Mouse (Mus musculus): ENCODE measurements around the gene Mrpl57. TPM values are rescaled to one million over a fixed set of nuclear protein-coding genes. Genes with fewer than 3 reads are reported as not detected.

The Mrpl57 gene
- polyA plus RNA-seq (2014; fragmentation: Illumina TruSeq; extraction: RNeasy Lipid Tissue Mini Kit (QIAGEN cat#74804); ENCODE audit: insufficient read depth, low read depth, low replicate concordance), result 63.0 TPM

GRCm38 (mm10) chr14:57825788-57826751, at the start of gene Mrpl57, which contains the start of gene Ska3:
Gene Mrpl57, plus strand, starts transcription at chr14:57826234.
Gene Ska3, minus strand, starts transcription at chr14:57826185.

GRCm38 (mm10) chr14:57797991-57798931, 27.8 kb upstream of the Mrpl57 start, which contains the start of gene Sap18:
Gene Sap18, plus strand, starts transcription at chr14:57798180.

Other genes starting within 250 kb of the Mrpl57 start
- gene Xpo4, start 160.8 kb upstream of the Mrpl57 start, polyA plus RNA-seq (2014; fragmentation: Illumina TruSeq; extraction: RNeasy Lipid Tissue Mini Kit (QIAGEN cat#74804); ENCODE audit: insufficient read depth, low read depth, low replicate concordance), result 3.7 TPM
- not detected for gene Gm49361, start 80.1 kb upstream of the Mrpl57 start, polyA plus RNA-seq (2014; fragmentation: Illumina TruSeq; extraction: RNeasy Lipid Tissue Mini Kit (QIAGEN cat#74804); ENCODE audit: insufficient read depth, low read depth, low replicate concordance)
- 24.3 TPM for gene Lats2, start 67.8 kb upstream of the Mrpl57 start, polyA plus RNA-seq (2014; fragmentation: Illumina TruSeq; extraction: RNeasy Lipid Tissue Mini Kit (QIAGEN cat#74804); ENCODE audit: insufficient read depth, low read depth, low replicate concordance)
- gene Sap18, start 28.1 kb upstream of the Mrpl57 start, polyA plus RNA-seq (2014; fragmentation: Illumina TruSeq; extraction: RNeasy Lipid Tissue Mini Kit (QIAGEN cat#74804); ENCODE audit: insufficient read depth, low read depth, low replicate concordance), result 130 TPM
- 0.20 TPM for gene Ska3, start within 50 bp of the Mrpl57 start, polyA plus RNA-seq (2014; fragmentation: Illumina TruSeq; extraction: RNeasy Lipid Tissue Mini Kit (QIAGEN cat#74804); ENCODE audit: insufficient read depth, low read depth, low replicate concordance)
- 21.2 TPM for gene Zdhhc20, start 64.0 kb downstream of the Mrpl57 start, polyA plus RNA-seq (2014; fragmentation: Illumina TruSeq; extraction: RNeasy Lipid Tissue Mini Kit (QIAGEN cat#74804); ENCODE audit: insufficient read depth, low read depth, low replicate concordance)
- 31.5 TPM for gene Micu2, start 173.0 kb downstream of the Mrpl57 start, polyA plus RNA-seq (2014; fragmentation: Illumina TruSeq; extraction: RNeasy Lipid Tissue Mini Kit (QIAGEN cat#74804); ENCODE audit: insufficient read depth, low read depth, low replicate concordance)
- gene Fgf9, start 244.3 kb downstream of the Mrpl57 start, polyA plus RNA-seq (2014; fragmentation: Illumina TruSeq; extraction: RNeasy Lipid Tissue Mini Kit (QIAGEN cat#74804); ENCODE audit: insufficient read depth, low read depth, low replicate concordance), result 0.31 TPM